Mouse (Mus musculus): Measurements from ENCODE around the gene Ptprn2.

GRCm38 (mm10) chr12:117270199-117270598 lies 784.7 kb downstream of the Ptprn2 start:
- TF ChIP-seq CTCF (IDR thresholded peaks at IDR 0.05; ENCODE audit: low read depth, low read length) (no peak), EP300 (IDR thresholded peaks at IDR 0.05; ENCODE audit: insufficient read depth, low read depth, low read length) (no peak), POLR2A (IDR thresholded peaks at IDR 0.05; ENCODE audit: insufficient read depth, low read length) (no peak)

All from ES-Bruce4 (cell line).